Mouse (Mus musculus) stomach, postnatal 0 days (tissue): ENCODE data around the gene Fzd5.

Source experiments
- CTCF ChIP-seq: IDR thresholded peaks from 2 replicates; pipeline ENCODE4 v1.5.1; 2016; ENCODE audit warnings: antibody characterized with exemption, low read depth, mild to moderate bottlenecking, moderate library complexity
- EP300 ChIP-seq: optimal IDR thresholded peaks from 2 replicates; pipeline ENCODE3; 2016; ENCODE audit warnings: antibody characterized with exemption

- TF ChIP-seq EP300, result no peak
- no peak for TF ChIP-seq CTCF
These were observed 49.5 kb downstream of the Fzd5 start for GRCm38 (mm10) chr1:64688046-64688445.
